Mouse (Mus musculus): ENCODE measurements at regions not wholly inside any gene's neighbourhood (a gene's known extent, or its start where the extent isn't known, plus 50 kb on each side); places are given as distances from the start of the nearest gene placed in this dataset.

DNA sequence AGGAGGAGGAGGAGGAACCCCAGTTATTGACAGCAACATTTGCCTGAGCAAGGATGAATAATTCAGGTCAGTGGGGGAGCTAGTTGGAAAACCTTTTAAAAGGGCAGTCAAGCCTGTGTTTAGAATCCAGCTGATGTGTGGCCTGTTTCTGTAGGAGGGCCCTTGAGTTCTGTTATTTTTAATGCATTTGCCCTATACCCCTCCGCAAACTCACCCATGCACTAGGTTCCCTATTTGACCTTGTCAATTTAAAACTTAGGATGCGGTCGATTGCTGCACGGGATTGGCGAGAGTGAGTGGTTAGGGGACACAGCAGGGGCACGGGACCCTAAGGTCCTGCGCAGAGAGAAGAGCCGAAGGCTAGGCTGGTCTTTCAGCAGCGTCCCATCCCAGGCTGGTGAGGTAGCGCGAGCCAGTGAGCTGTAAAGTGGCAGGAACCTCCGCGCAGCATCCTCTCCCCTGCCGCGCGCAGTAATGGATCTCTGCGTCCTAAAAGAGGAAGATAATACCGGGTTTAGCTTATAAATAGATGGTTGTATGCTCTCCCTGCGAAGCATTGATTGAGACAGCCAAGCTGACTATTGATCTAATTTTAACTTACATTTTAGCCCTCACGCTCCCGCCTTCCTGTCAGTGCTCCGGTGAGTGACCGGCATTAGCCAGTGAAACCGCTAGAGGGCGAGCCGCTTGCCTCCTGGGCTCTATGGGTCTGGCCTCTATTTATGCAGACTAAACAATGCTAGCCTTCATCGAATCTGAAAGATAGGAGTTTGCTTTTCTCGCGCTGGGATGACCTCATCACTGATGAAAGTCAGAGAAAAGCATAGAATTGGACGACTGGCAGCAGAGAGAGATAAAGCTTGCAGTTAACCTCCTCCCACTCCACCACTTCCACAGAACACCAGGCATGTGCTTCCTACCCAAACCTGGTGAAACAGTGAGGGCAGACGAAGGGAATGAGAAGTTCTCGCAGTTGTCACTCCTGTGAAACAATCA lies 245.5 kb downstream of the Cd47 start:
- WGBS = 14% methylated on average over 32 of the region's 32 CpGs
- Histone ChIP-seq H3K4me2 (ENCODE audit: low read depth, severe bottlenecking) (peak overlapping the region; percentile 44), H3K4me1 (ENCODE audit: control insufficient read depth, insufficient read depth, low read length) (no peaks in the 10 kb centered on the region), H3K36me3 (ENCODE audit: control insufficient read depth, insufficient read depth, low read length) (no peaks in the 10 kb centered on the region), H3K27me3 (ENCODE audit: control insufficient read depth, insufficient read depth, low read length) (no peaks in the 10 kb centered on the region), H3K27ac (replicated peaks; ENCODE audit: low read depth, low read length) (no peak overlapping the region), H3K4me3 (ENCODE audit: low read depth, low read length) (peak overlapping the region; percentile 12), H3K9me3 (ENCODE audit: control insufficient read depth, low read length) (no peaks in the 10 kb centered on the region), H3K9ac (ENCODE audit: low read length) (peak overlapping the region; percentile 28; the same call in 1 of the 2 replicates)
- ATAC-seq (ENCODE audit: insufficient number of reproducible peaks, low FRiP score, low TSS enrichment, low read depth) (peak; percentile 84), DNase-seq (ENCODE audit: low spot score) (peak; percentile 86)

DNA sequence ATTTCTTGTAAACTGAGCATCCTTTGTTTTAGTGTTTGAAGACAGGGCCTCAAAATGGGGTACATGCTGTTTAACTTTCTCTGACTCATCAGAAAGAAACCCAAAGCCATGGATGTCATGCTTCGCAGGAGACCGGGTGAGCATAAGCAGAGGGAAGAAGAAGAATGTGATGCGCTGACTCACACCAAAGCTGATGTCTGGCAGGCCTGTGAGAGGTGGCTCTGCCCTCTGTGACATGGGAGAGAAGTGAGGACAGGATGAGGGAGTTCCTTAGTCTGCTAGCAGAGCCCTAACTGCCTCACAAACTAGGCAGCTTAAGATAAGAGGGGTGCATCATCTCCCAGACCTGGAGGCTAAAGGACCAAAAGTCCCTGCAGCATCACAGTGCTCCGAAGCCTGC lies 263.2 kb downstream of the Cd47 start:
- H3K9ac ChIP-seq (ENCODE audit: low read length) = no peak overlapping the region
- no peaks in the 10 kb centered on the region for H3K9me3 ChIP-seq (ENCODE audit: control insufficient read depth, low read length)
- WGBS = 88% methylated on average over 4 of the region's 4 CpGs
- no peak overlapping the region for H3K4me2 ChIP-seq (ENCODE audit: low read depth, severe bottlenecking)
- H3K36me3 ChIP-seq (ENCODE audit: control insufficient read depth, insufficient read depth, low read length) = no peaks in the 10 kb centered on the region
- no peak overlapping the region for H3K27ac ChIP-seq (replicated peaks; ENCODE audit: low read depth, low read length)
- ATAC-seq (ENCODE audit: insufficient number of reproducible peaks, low FRiP score, low TSS enrichment, low read depth) (no peak), DNase-seq (ENCODE audit: low spot score) (no peak)
- H3K27me3 ChIP-seq (ENCODE audit: control insufficient read depth, insufficient read depth, low read length) = no peaks in the 10 kb centered on the region
- H3K4me3 ChIP-seq (ENCODE audit: low read depth, low read length) = no peak overlapping the region
- H3K4me1 ChIP-seq (ENCODE audit: control insufficient read depth, insufficient read depth, low read length) = no peaks in the 10 kb centered on the region

DNA sequence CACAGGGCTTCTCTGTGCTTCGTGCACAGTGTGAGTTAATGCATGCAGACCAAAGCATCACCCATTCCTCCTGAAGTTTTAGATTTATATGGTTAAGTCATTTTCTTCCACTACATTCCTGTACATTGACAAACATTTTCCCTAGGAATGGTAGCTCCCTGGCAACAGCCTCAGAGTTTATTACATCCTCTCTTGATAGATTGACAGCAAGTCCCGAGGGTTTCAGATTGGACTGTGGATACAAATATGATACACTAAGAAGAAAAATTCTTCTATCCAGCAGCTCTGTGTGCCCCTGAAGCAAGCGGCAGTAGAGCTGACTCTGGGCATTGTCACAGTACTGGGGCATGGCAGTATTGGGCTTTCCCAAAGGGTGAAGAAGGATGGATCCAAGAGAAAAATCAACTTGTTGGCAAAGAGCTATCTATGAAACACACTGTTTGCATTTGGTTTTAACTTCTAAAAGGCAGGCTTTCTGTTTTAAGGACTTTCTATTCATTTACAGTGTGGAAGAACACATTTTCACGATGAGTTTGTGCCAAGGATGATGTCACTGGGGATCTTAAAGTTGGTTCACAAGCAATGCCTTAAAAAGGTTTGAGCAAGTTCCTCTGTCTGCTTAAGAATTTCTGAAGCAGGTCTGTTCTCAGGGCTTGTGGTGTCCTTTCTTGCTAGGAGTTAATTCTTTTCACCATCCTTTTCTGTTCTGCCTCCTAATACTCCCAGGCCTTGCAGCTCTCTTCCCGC lies 265.2 kb downstream of the Cd47 start:
- Histone ChIP-seq H3K4me3 (ENCODE audit: low read depth, low read length) (no peak overlapping the region), H3K27ac (replicated peaks; ENCODE audit: low read depth, low read length) (no peak overlapping the region), H3K9me3 (ENCODE audit: control insufficient read depth, low read length) (no peaks in the 10 kb centered on the region), H3K4me1 (ENCODE audit: control insufficient read depth, insufficient read depth, low read length) (no peaks in the 10 kb centered on the region), H3K4me2 (ENCODE audit: low read depth, severe bottlenecking) (no peak overlapping the region), H3K36me3 (ENCODE audit: control insufficient read depth, insufficient read depth, low read length) (no peaks in the 10 kb centered on the region), H3K9ac (ENCODE audit: low read length) (no peak overlapping the region), H3K27me3 (ENCODE audit: control insufficient read depth, insufficient read depth, low read length) (no peaks in the 10 kb centered on the region)
- DNase-seq (ENCODE audit: low spot score) (no peak), ATAC-seq (ENCODE audit: insufficient number of reproducible peaks, low FRiP score, low TSS enrichment, low read depth) (no peak)
- 91% methylated on average over 5 of the region's 5 CpGs for WGBS

DNA sequence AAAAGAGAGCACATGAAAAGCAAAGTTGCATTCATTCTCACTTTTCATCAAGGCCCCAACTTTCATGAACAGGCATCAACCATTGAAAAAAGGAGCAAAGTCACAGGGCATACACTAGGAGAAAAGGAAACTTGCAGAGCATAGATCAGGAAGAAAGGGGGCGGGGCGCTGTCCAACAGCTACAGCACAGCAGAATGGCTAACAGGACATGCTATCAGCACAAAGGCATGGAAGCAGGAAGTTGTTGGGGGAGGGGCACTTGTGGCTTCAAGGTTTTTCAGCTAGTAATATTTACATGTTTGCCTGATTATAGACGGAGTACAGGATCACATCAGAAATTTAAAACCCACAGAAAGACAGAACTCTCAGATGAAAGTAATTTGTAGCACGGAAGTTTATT lies 268.7 kb downstream of the Cd47 start:
- ATAC-seq (ENCODE audit: insufficient number of reproducible peaks, low FRiP score, low TSS enrichment, low read depth) = no peak
- 79% methylated on average over 4 of the region's 4 CpGs for WGBS

DNA sequence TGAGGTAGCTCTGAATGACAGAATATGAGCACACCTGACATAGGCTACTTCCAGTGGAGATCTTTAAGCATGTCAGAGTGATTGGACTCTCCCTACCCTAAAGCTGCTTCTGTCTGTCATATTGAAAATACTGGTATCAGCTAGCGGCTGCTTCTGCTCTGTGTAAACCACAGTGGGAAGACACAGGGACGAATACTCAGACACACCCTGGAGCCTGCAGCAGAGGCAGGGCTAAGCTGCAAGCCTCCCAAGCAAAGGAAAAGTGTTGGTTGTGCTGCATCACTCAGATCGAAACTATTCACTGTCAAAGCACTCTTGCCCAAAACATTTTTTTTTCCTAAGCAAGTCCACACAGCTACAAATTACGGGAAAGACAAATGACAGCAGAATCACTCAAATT lies 270.4 kb downstream of the Cd47 start:
- 72% methylated on average over 4 of the region's 4 CpGs for WGBS
- ATAC-seq (ENCODE audit: insufficient number of reproducible peaks, low FRiP score, low TSS enrichment, low read depth) = no peak

More for the DNA sequence above, 268.7 kb downstream of the Cd47 start:
- H3K9me3 ChIP-seq (ENCODE audit: control insufficient read depth, low read length) = no peaks in the 10 kb centered on the region
- H3K4me2 ChIP-seq (ENCODE audit: low read depth, severe bottlenecking) = no peak overlapping the region
- no peak overlapping the region for H3K9ac ChIP-seq (ENCODE audit: low read length)
- no peak overlapping the region for H3K27ac ChIP-seq (replicated peaks; ENCODE audit: low read depth, low read length)
- no peaks in the 10 kb centered on the region for H3K4me1 ChIP-seq (ENCODE audit: control insufficient read depth, insufficient read depth, low read length)
- DNase-seq (ENCODE audit: low spot score) = peak; percentile 47
- no peaks in the 10 kb centered on the region for H3K27me3 ChIP-seq (ENCODE audit: control insufficient read depth, insufficient read depth, low read length)
- no peaks in the 10 kb centered on the region for H3K36me3 ChIP-seq (ENCODE audit: control insufficient read depth, insufficient read depth, low read length)
- H3K4me3 ChIP-seq (ENCODE audit: low read depth, low read length) = no peak overlapping the region

DNA sequence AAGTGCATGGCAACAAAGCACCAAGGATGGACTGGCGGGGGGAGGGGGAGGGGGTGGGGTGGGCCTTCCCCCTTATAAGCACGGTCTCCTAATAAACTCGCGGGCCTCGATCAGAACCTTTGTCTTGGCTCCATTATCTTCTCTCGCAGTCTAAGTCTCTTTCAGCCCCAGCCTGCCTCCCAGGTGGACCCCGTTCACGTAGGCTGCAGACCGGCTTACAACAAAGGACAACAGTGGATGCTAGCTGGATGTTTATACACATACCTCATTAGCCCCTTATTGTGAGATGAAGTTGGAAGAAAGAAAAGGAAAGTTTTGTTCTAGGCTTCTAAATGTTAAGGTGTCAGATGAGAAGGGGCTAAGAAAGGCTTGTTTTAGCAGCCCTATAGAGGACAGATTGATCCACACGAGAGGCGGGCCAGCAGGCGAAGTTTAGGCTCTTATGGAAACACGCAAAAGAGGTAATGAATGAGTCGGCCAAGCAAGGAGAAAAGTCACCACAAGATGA lies 272.6 kb downstream of the Cd47 start:
- H3K4me2 ChIP-seq (ENCODE audit: low read depth, severe bottlenecking) = 0 out of 2 replicates have a peak overlapping the region, but pooled peaks have one; percentile 17
- no peak overlapping the region for H3K4me3 ChIP-seq (ENCODE audit: low read depth, low read length)
- no peaks in the 10 kb centered on the region for H3K27me3 ChIP-seq (ENCODE audit: control insufficient read depth, insufficient read depth, low read length)
- ATAC-seq (ENCODE audit: insufficient number of reproducible peaks, low FRiP score, low TSS enrichment, low read depth) (no peak), DNase-seq (ENCODE audit: low spot score) (no peak)
- WGBS = 61% methylated on average over 12 of the region's 14 CpGs
- no peak overlapping the region for H3K27ac ChIP-seq (replicated peaks; ENCODE audit: low read depth, low read length)
- H3K9ac ChIP-seq (ENCODE audit: low read length) = no peak overlapping the region
- H3K4me1 ChIP-seq (ENCODE audit: control insufficient read depth, insufficient read depth, low read length) = no peaks in the 10 kb centered on the region
- no peaks in the 10 kb centered on the region for H3K36me3 ChIP-seq (ENCODE audit: control insufficient read depth, insufficient read depth, low read length)
- H3K9me3 ChIP-seq (ENCODE audit: control insufficient read depth, low read length) = no peaks in the 10 kb centered on the region

More for the DNA sequence above, 270.4 kb downstream of the Cd47 start:
- DNase-seq (ENCODE audit: low spot score) = no peak
- Histone ChIP-seq H3K27me3 (ENCODE audit: control insufficient read depth, insufficient read depth, low read length) (no peaks in the 10 kb centered on the region), H3K4me3 (ENCODE audit: low read depth, low read length) (no peak overlapping the region), H3K27ac (replicated peaks; ENCODE audit: low read depth, low read length) (no peak overlapping the region), H3K9me3 (ENCODE audit: control insufficient read depth, low read length) (no peaks in the 10 kb centered on the region), H3K4me1 (ENCODE audit: control insufficient read depth, insufficient read depth, low read length) (no peaks in the 10 kb centered on the region), H3K4me2 (ENCODE audit: low read depth, severe bottlenecking) (no peak overlapping the region), H3K36me3 (ENCODE audit: control insufficient read depth, insufficient read depth, low read length) (no peaks in the 10 kb centered on the region), H3K9ac (ENCODE audit: low read length) (no peak overlapping the region)

DNA sequence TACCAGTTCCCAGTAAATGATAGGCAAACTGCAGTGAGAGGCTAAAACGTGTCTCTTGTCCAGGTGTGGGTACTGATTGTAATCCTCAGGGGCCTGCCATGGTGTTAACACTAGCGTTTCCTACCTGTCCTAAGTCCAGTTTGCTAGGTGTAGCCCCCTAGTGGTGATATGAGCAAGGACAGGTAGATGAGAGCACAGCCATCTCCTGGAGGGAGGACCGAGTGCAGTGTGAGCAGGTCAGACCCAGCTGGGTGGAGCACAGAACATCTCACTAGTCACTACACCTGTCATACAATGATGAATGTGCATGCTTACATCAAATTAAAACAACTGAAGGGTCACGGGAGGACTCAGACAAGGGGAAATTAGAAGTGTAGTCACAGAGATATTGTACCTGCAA lies 273.6 kb downstream of the Cd47 start:
- no peak overlapping the region for H3K9ac ChIP-seq (ENCODE audit: low read length)
- H3K27me3 ChIP-seq (ENCODE audit: control insufficient read depth, insufficient read depth, low read length) = no peaks in the 10 kb centered on the region
- H3K4me1 ChIP-seq (ENCODE audit: control insufficient read depth, insufficient read depth, low read length) = no peaks in the 10 kb centered on the region
- ATAC-seq (ENCODE audit: insufficient number of reproducible peaks, low FRiP score, low TSS enrichment, low read depth) = no peak
- no peak for DNase-seq (ENCODE audit: low spot score)
- no peaks in the 10 kb centered on the region for H3K36me3 ChIP-seq (ENCODE audit: control insufficient read depth, insufficient read depth, low read length)
- H3K4me2 ChIP-seq (ENCODE audit: low read depth, severe bottlenecking) = no peak overlapping the region
- WGBS = 72% methylated on average over 4 of the region's 4 CpGs
- no peak overlapping the region for H3K27ac ChIP-seq (replicated peaks; ENCODE audit: low read depth, low read length)
- no peak overlapping the region for H3K4me3 ChIP-seq (ENCODE audit: low read depth, low read length)
- no peaks in the 10 kb centered on the region for H3K9me3 ChIP-seq (ENCODE audit: control insufficient read depth, low read length)

DNA sequence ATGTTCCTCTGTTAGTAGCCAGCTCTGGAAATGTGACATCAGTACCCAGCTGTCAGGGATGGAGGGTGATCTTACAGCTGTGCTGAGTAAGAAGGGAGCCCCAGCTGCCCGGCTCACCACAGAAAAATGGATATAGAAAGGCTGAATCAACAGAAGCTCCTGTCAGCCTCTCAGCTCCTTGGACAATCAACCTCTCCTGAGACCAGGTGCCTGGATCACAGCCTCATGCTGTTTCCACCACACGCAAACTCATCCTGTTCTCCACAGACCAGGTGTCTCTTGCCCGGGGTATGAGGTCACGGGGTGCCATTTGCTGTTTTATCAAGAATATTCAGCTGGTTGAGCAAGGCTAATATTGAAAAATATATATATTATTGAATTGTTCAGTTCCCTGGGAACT lies 275.3 kb downstream of the Cd47 start:
- ATAC-seq (ENCODE audit: insufficient number of reproducible peaks, low FRiP score, low TSS enrichment, low read depth) (no peak), DNase-seq (ENCODE audit: low spot score) (no peak)
- no peak overlapping the region for H3K4me2 ChIP-seq (ENCODE audit: low read depth, severe bottlenecking)
- H3K36me3 ChIP-seq (ENCODE audit: control insufficient read depth, insufficient read depth, low read length) = no peaks in the 10 kb centered on the region
- H3K4me1 ChIP-seq (ENCODE audit: control insufficient read depth, insufficient read depth, low read length) = no peaks in the 10 kb centered on the region
- H3K27me3 ChIP-seq (ENCODE audit: control insufficient read depth, insufficient read depth, low read length) = no peaks in the 10 kb centered on the region
- no peak overlapping the region for H3K4me3 ChIP-seq (ENCODE audit: low read depth, low read length)
- H3K9ac ChIP-seq (ENCODE audit: low read length) = no peak overlapping the region
- 89% methylated on average over 4 of the region's 4 CpGs for WGBS
- no peaks in the 10 kb centered on the region for H3K9me3 ChIP-seq (ENCODE audit: control insufficient read depth, low read length)
- no peak overlapping the region for H3K27ac ChIP-seq (replicated peaks; ENCODE audit: low read depth, low read length)

Data from limb, embryonic 11.5 days (tissue).